Mouse (Mus musculus): ENCODE measurements around the gene Ifi202b.
"Not testable (repeated sequence)": the region's sequence is repeated elsewhere in the genome, so short reads cannot be mapped to it uniquely, and the experiment has no call there.

- TF ChIP-seq CTCF, EP300 (IDR thresholded peaks at IDR 0.05; ENCODE audit: low read depth): not testable (repeated sequence)
These were observed 63.3 kb downstream of the Ifi202b start for GRCm38 (mm10) chr1:173919279-173919678.

All from liver, postnatal 0 days (tissue).